Mouse (Mus musculus): ENCODE measurements around the gene Gpr89. TPM values are rescaled to one million over a fixed set of nuclear protein-coding genes. Genes with fewer than 3 reads are reported as not detected.
A peak's percentile ranks its signal among the peaks of the same experiment; 100 is the strongest.

The Gpr89 gene
- polyA plus RNA-seq, 1 experiment, result 33.4 TPM

GRCm38 (mm10) chr3:96905592-96905991 is 446 bp upstream of the Gpr89 start:
- TF ChIP-seq POLR2A (IDR thresholded peaks at IDR 0.05; ENCODE audit: low read depth, low read length), result no peak
- TF ChIP-seq CTCF (IDR thresholded peaks at IDR 0.05; ENCODE audit: borderline replicate concordance, insufficient read depth, low read length), result no peak
- Histone ChIP-seq H3K4me3 (ENCODE audit: insufficient read depth, low read length) (peak overlapping the region; percentile 94), H3K4me1 (ENCODE audit: control insufficient read depth, insufficient read depth, low read length) (peaks cover 3% of the 10 kb centered on the region; the same call in 1 of the 2 replicates), H3K27ac (ENCODE audit: insufficient read depth, low read length) (no peak overlapping the region)

DNA sequence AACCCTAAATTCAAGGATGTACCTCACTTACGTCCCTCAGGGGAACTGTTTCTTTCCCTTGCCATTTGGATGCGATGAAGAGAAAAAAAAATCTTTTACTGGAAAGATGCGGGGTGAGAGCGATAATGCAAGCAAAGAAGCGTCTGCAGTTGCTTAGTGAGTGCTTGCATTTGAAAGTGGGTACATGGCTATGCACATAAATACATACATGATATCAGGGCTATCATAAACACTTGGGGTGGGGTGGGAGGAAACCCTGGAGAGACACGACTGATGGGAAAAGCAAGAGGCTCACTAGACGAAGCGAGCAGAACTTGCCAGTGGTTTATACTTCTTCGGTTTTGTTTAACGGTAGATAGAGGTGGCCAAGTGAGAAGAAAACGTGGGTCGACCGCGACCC is 753 bp downstream of the Gpr89 start, which contains the start of gene Gja5:
Gja5 (plus strand) TSS at position 301 of the 400 bp plus-strand sequence.
- TF ChIP-seq POLR2A (IDR thresholded peaks at IDR 0.05; ENCODE audit: low read depth, low read length), result no peak
- TF ChIP-seq CTCF (IDR thresholded peaks at IDR 0.05; ENCODE audit: borderline replicate concordance, insufficient read depth, low read length), result no peak
- H3K27ac ChIP-seq (ENCODE audit: insufficient read depth, low read length), result no peak within 1 kb of the TSS
- peaks cover 3% of the 10 kb centered on the region; the same call in 1 of the 2 replicates for H3K4me1 ChIP-seq (ENCODE audit: control insufficient read depth, insufficient read depth, low read length)
- peak within 1 kb of the TSS; percentile 94 for H3K4me3 ChIP-seq (ENCODE audit: insufficient read depth, low read length)

GRCm38 (mm10) chr3:96902336-96902999 is 2.7 kb downstream of the Gpr89 start:
- H3K4me3 ChIP-seq (ENCODE audit: insufficient read depth, low read length), result no peak overlapping the region
- no peak overlapping the region for H3K27ac ChIP-seq (ENCODE audit: insufficient read depth, low read length)
- peaks cover 3% of the 10 kb centered on the region; the same call in 1 of the 2 replicates for H3K4me1 ChIP-seq (ENCODE audit: control insufficient read depth, insufficient read depth, low read length)
- TF ChIP-seq POLR2A (IDR thresholded peaks at IDR 0.05; ENCODE audit: low read depth, low read length) (no peak), CTCF (IDR thresholded peaks at IDR 0.05; ENCODE audit: borderline replicate concordance, insufficient read depth, low read length) (no peak)

GRCm38 (mm10) chr3:96883690-96884089 is 21.5 kb downstream of the Gpr89 start:
- Histone ChIP-seq H3K4me3 (ENCODE audit: insufficient read depth, low read length) (no peak overlapping the region), H3K4me1 (ENCODE audit: control insufficient read depth, insufficient read depth, low read length) (no peaks in the 10 kb centered on the region), H3K27ac (ENCODE audit: insufficient read depth, low read length) (no peak overlapping the region)
- TF ChIP-seq POLR2A (IDR thresholded peaks at IDR 0.05; ENCODE audit: low read depth, low read length) (no peak), CTCF (IDR thresholded peaks at IDR 0.05; ENCODE audit: borderline replicate concordance, insufficient read depth, low read length) (no peak)

- Histone ChIP-seq H3K4me1 (ENCODE audit: control insufficient read depth, insufficient read depth, low read length) (no peaks in the 10 kb centered on the region), H3K4me3 (ENCODE audit: insufficient read depth, low read length) (no peak overlapping the region), H3K27ac (ENCODE audit: insufficient read depth, low read length) (no peak overlapping the region)
- no peak for TF ChIP-seq CTCF (IDR thresholded peaks at IDR 0.05; ENCODE audit: borderline replicate concordance, insufficient read depth, low read length)
- no peak for TF ChIP-seq POLR2A (IDR thresholded peaks at IDR 0.05; ENCODE audit: low read depth, low read length)
These were observed 22.9 kb downstream of the Gpr89 start for GRCm38 (mm10) chr3:96882061-96882849.

DNA sequence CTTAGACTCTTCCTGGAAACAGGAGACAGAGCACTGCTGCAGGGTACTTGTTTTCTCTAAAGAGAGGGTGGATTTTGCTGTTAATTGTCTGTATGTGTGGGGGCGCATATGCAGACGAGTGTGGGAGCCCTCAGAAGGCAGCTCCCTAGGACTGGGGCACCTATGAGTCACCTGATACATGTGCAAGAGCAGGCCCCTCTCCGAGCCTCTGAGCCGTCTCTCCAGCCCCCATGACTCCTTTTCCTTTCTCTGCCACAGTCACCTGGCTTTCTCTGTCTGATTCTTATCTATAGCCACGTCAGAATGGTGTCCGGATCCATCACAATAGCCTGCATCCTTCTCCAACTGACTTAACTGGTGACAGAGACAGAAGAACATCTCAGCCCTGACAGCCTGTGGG is 23.6 kb downstream of the Gpr89 start:
- Histone ChIP-seq H3K4me1 (ENCODE audit: control insufficient read depth, insufficient read depth, low read length) (no peaks in the 10 kb centered on the region), H3K27ac (ENCODE audit: insufficient read depth, low read length) (no peak overlapping the region)
- TF ChIP-seq CTCF (IDR thresholded peaks at IDR 0.05; ENCODE audit: borderline replicate concordance, insufficient read depth, low read length) (no peak), POLR2A (IDR thresholded peaks at IDR 0.05; ENCODE audit: low read depth, low read length) (no peak)

DNA sequence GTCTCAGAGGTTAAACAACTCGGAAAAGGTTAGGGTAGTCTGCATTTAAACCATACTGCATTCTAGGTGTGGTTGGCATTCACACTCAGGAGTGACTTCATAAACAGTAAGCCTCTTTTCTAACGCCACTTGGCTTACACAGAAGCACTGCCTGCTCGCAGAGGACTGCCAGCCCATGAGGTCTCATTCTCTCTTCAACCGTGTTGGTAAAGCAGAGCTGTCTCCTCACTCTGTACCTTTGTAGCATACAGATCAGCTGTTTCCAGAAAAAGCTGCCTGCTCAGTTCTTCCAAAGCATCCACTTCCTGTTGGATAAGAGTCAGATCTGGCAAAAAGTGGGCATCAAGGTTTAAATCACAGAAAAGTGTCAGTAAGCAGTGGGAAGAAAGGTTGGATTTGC is 24.8 kb downstream of the Gpr89 start:
- no peak for TF ChIP-seq CTCF (IDR thresholded peaks at IDR 0.05; ENCODE audit: borderline replicate concordance, insufficient read depth, low read length)
- no peak for TF ChIP-seq POLR2A (IDR thresholded peaks at IDR 0.05; ENCODE audit: low read depth, low read length)
- H3K27ac ChIP-seq (ENCODE audit: insufficient read depth, low read length), result no peak overlapping the region
- H3K4me3 ChIP-seq (ENCODE audit: insufficient read depth, low read length), result no peak overlapping the region
- H3K4me1 ChIP-seq (ENCODE audit: control insufficient read depth, insufficient read depth, low read length), result no peaks in the 10 kb centered on the region

More for the DNA sequence above, 23.6 kb downstream of the Gpr89 start:
- H3K4me3 ChIP-seq (ENCODE audit: insufficient read depth, low read length), result no peak overlapping the region

DNA sequence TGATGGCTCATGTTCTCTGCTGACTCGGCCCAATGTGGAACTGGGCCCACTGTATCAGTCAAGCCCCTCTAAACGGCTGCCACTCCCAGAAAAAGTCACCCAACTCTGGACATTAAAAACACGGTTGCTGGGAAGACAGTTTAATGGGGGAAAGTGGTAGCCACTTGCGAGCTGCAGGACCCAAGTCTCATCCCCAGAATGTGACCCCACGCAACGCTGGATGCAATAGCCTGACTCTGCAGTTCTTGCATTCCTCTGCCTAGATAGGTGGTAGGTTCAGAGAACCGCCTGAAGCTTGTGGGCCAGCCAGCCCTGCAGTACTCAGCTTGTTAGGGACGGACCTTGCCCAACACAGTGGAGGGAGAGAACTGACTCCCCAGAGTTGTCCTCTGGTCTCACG is 25.6 kb downstream of the Gpr89 start:
- TF ChIP-seq POLR2A (IDR thresholded peaks at IDR 0.05; ENCODE audit: low read depth, low read length) (no peak), CTCF (IDR thresholded peaks at IDR 0.05; ENCODE audit: borderline replicate concordance, insufficient read depth, low read length) (no peak)
- Histone ChIP-seq H3K4me1 (ENCODE audit: control insufficient read depth, insufficient read depth, low read length) (no peaks in the 10 kb centered on the region), H3K4me3 (ENCODE audit: insufficient read depth, low read length) (no peak overlapping the region), H3K27ac (ENCODE audit: insufficient read depth, low read length) (no peak overlapping the region)

GRCm38 (mm10) chr3:96874808-96875571 is 30.2 kb downstream of the Gpr89 start:
- no peak for TF ChIP-seq POLR2A (IDR thresholded peaks at IDR 0.05; ENCODE audit: low read depth, low read length)
- TF ChIP-seq CTCF (IDR thresholded peaks at IDR 0.05; ENCODE audit: borderline replicate concordance, insufficient read depth, low read length), result no peak
- Histone ChIP-seq H3K4me1 (ENCODE audit: control insufficient read depth, insufficient read depth, low read length) (no peaks in the 10 kb centered on the region), H3K27ac (ENCODE audit: insufficient read depth, low read length) (no peak overlapping the region), H3K4me3 (ENCODE audit: insufficient read depth, low read length) (no peak overlapping the region)

All from embryonic fibroblast, embryonic 13.5 days (primary cell).